11 mouse cellular contexts compared by ENCODE assay signal in genomic region chr5:126995577-126995976, GRCm38 (mm10).
DNase-seq lines count a peak whose midpoint lies in the region; ATAC-seq and TF ChIP-seq lines count a peak whose summit lies in the region.
"Had no signal": no experiment of that assay in that cellular context is flagged by ENCODE, and none has a peak within 500 bp of the region (broad histone marks: within the 10 kb centered on the region; RNA-seq: fewer than 3 reads in every experiment).

No protein-coding gene starts in this region.

- no peak overlapping the region for H3K27ac ChIP-seq in hindbrain, embryonic 11.5 days (ENCODE audit: low read depth, low read length)
- no peak overlapping the region for H3K27ac ChIP-seq in hindbrain, embryonic 12.5 days
- no peak overlapping the region for H3K27ac ChIP-seq in midbrain, embryonic 14.5 days (replicated peaks; ENCODE audit: low read depth, low read length)
- H3K27ac ChIP-seq in midbrain, embryonic 13.5 days, result no peak overlapping the region
- no peak overlapping the region for H3K27ac ChIP-seq in hindbrain, postnatal 0 days
- H3K27ac ChIP-seq in midbrain, embryonic 10.5 days (replicated peaks), result no peak overlapping the region
- H3K27ac ChIP-seq: forebrain, embryonic 13.5 days; liver, embryonic 12.5 days had no signal

- TF ChIP-seq CTCF in brain, embryonic 14.5 days (IDR thresholded peaks at IDR 0.05; ENCODE audit: borderline replicate concordance, extremely low read depth, insufficient read depth, insufficient read length), result peak; percentile 56; the same call in 1 of the 2 replicates
- peak; percentile 50 for TF ChIP-seq CTCF in hindbrain, postnatal 0 days (IDR thresholded peaks at IDR 0.05; ENCODE audit: low read depth)

- ATAC-seq in hindbrain, embryonic 11.5 days (ENCODE audit: low FRiP score), result no peak
- no peak for ATAC-seq in hindbrain, embryonic 12.5 days (ENCODE audit: low FRiP score)
- ATAC-seq in midbrain, embryonic 14.5 days (ENCODE audit: low FRiP score, low TSS enrichment), result no peak
- no peak for ATAC-seq in midbrain, embryonic 13.5 days
- no peak for ATAC-seq in hindbrain, postnatal 0 days
- ATAC-seq: forebrain, embryonic 13.5 days; liver, embryonic 12.5 days had no signal

- no peaks in the 10 kb centered on the region for H3K27me3 ChIP-seq in hindbrain, embryonic 11.5 days (ENCODE audit: control insufficient read depth, insufficient read depth, low read length)
- H3K27me3 ChIP-seq in hindbrain, embryonic 12.5 days, result no peaks in the 10 kb centered on the region
- H3K27me3 ChIP-seq in midbrain, embryonic 14.5 days (ENCODE audit: control insufficient read depth, insufficient read depth, low read length), result no peaks in the 10 kb centered on the region
- H3K27me3 ChIP-seq in midbrain, embryonic 13.5 days, result no peaks in the 10 kb centered on the region
- no peaks in the 10 kb centered on the region for H3K27me3 ChIP-seq in hindbrain, postnatal 0 days (ENCODE audit: insufficient read depth, low read length)
- H3K27me3 ChIP-seq in midbrain, embryonic 10.5 days (ENCODE audit: low read depth, poor library complexity, severe bottlenecking), result no peaks in the 10 kb centered on the region
- H3K27me3 ChIP-seq: forebrain, embryonic 13.5 days; liver, embryonic 12.5 days had no signal

- no peak for TF ChIP-seq POLR2A in brain, embryonic 14.5 days (IDR thresholded peaks at IDR 0.05; ENCODE audit: borderline replicate concordance, extremely low read depth, insufficient read depth, insufficient read length, poor library complexity, severe bottlenecking)

- H3K4me3 ChIP-seq in hindbrain, embryonic 11.5 days (ENCODE audit: low read depth, low read length), result no peak overlapping the region
- H3K4me3 ChIP-seq in hindbrain, embryonic 12.5 days, result no peak overlapping the region
- H3K4me3 ChIP-seq in midbrain, embryonic 14.5 days (replicated peaks; ENCODE audit: low read depth, low read length), result no peak overlapping the region
- H3K4me3 ChIP-seq in midbrain, embryonic 13.5 days (replicated peaks), result no peak overlapping the region
- no peak overlapping the region for H3K4me3 ChIP-seq in hindbrain, postnatal 0 days (ENCODE audit: low read length)
- H3K4me3 ChIP-seq in midbrain, embryonic 10.5 days, result no peak overlapping the region
- H3K4me3 ChIP-seq: forebrain, embryonic 13.5 days; liver, embryonic 12.5 days had no signal

- DNase-seq in hindbrain, embryonic 11.5 days (ENCODE audit: low spot score), result peak; percentile 39
- DNase-seq in midbrain, embryonic 14.5 days, result peak; percentile 49
- DNase-seq in brain, embryonic 14.5 days (ENCODE audit: low read depth), result peak; percentile 20
- DNase-seq in hindbrain, postnatal 0 days (ENCODE audit: low spot score), result peak; percentile 39
- DNase-seq in right cerebral cortex, postnatal 36 days (ENCODE audit: low spot score in 2 of 2), result no peak
- DNase-seq in midbrain, embryonic 10.5 days (ENCODE audit: low spot score), result no peak

- H3K4me2 ChIP-seq in hindbrain, embryonic 11.5 days (replicated peaks; ENCODE audit: low read depth, low read length), result no peak overlapping the region
- no peak overlapping the region for H3K4me2 ChIP-seq in hindbrain, embryonic 12.5 days (replicated peaks)
- no peak overlapping the region for H3K4me2 ChIP-seq in midbrain, embryonic 14.5 days (ENCODE audit: low read length)
- H3K4me2 ChIP-seq in midbrain, embryonic 13.5 days (replicated peaks), result no peak overlapping the region
- H3K4me2 ChIP-seq in hindbrain, postnatal 0 days (ENCODE audit: low read depth, low read length), result no peak overlapping the region
- H3K4me2 ChIP-seq: forebrain, embryonic 13.5 days; liver, embryonic 12.5 days had no signal

- 60% methylated on average over 6 of the region's 6 CpGs for WGBS in hindbrain, embryonic 11.5 days
- WGBS in hindbrain, embryonic 12.5 days, result 70% methylated on average over 6 of the region's 6 CpGs
- WGBS in midbrain, embryonic 14.5 days, result 58% methylated on average over 6 of the region's 6 CpGs
- WGBS in midbrain, embryonic 13.5 days, result 63% methylated on average over 6 of the region's 6 CpGs
- 59% methylated on average over 6 of the region's 6 CpGs for WGBS in hindbrain, postnatal 0 days
- 67% methylated on average over 6 of the region's 6 CpGs for WGBS in midbrain, embryonic 10.5 days

- H3K9ac ChIP-seq in hindbrain, embryonic 11.5 days (ENCODE audit: low read depth, low read length), result no peak overlapping the region
- no peak overlapping the region for H3K9ac ChIP-seq in hindbrain, embryonic 12.5 days
- H3K9ac ChIP-seq in midbrain, embryonic 14.5 days (replicated peaks; ENCODE audit: low read length), result no peak overlapping the region
- H3K9ac ChIP-seq in midbrain, embryonic 13.5 days (replicated peaks), result no peak overlapping the region
- H3K9ac ChIP-seq in hindbrain, postnatal 0 days (replicated peaks; ENCODE audit: low read length), result no peak overlapping the region
- H3K9ac ChIP-seq: forebrain, embryonic 13.5 days; liver, embryonic 12.5 days had no signal

- no peaks in the 10 kb centered on the region for H3K9me3 ChIP-seq in hindbrain, embryonic 11.5 days (ENCODE audit: control insufficient read depth, low read length)
- H3K9me3 ChIP-seq in hindbrain, embryonic 12.5 days (replicated peaks), result no peaks in the 10 kb centered on the region
- H3K9me3 ChIP-seq in midbrain, embryonic 14.5 days (ENCODE audit: control insufficient read depth, low read length), result no peaks in the 10 kb centered on the region
- H3K9me3 ChIP-seq in midbrain, embryonic 13.5 days, result no peaks in the 10 kb centered on the region
- no peaks in the 10 kb centered on the region for H3K9me3 ChIP-seq in hindbrain, postnatal 0 days (ENCODE audit: low read length)
- no peaks in the 10 kb centered on the region for H3K9me3 ChIP-seq in midbrain, embryonic 10.5 days (replicated peaks)
- H3K9me3 ChIP-seq: forebrain, embryonic 13.5 days had no signal

- H3K4me1 ChIP-seq in hindbrain, embryonic 11.5 days (replicated peaks; ENCODE audit: control insufficient read depth, insufficient read depth, low read length), result no peaks in the 10 kb centered on the region
- H3K4me1 ChIP-seq in hindbrain, embryonic 12.5 days, result no peaks in the 10 kb centered on the region
- H3K4me1 ChIP-seq in midbrain, embryonic 14.5 days (ENCODE audit: control insufficient read depth, insufficient read depth, low read length), result no peaks in the 10 kb centered on the region
- H3K4me1 ChIP-seq in midbrain, embryonic 13.5 days (replicated peaks), result no peaks in the 10 kb centered on the region
- no peaks in the 10 kb centered on the region for H3K4me1 ChIP-seq in hindbrain, postnatal 0 days (ENCODE audit: insufficient read depth, low read length)
- no peaks in the 10 kb centered on the region for H3K4me1 ChIP-seq in midbrain, embryonic 10.5 days
- H3K4me1 ChIP-seq: forebrain, embryonic 13.5 days; liver, embryonic 12.5 days had no signal

- H3K36me3 ChIP-seq in hindbrain, embryonic 11.5 days (ENCODE audit: control insufficient read depth, insufficient read depth, low read length), result no peaks in the 10 kb centered on the region
- no peaks in the 10 kb centered on the region for H3K36me3 ChIP-seq in hindbrain, embryonic 12.5 days
- H3K36me3 ChIP-seq in midbrain, embryonic 14.5 days (ENCODE audit: control insufficient read depth, insufficient read depth, low read length), result no peaks in the 10 kb centered on the region
- H3K36me3 ChIP-seq in midbrain, embryonic 13.5 days, result no peaks in the 10 kb centered on the region
- no peaks in the 10 kb centered on the region for H3K36me3 ChIP-seq in hindbrain, postnatal 0 days (ENCODE audit: insufficient read depth, low read length)
- H3K36me3 ChIP-seq in midbrain, embryonic 10.5 days, result no peaks in the 10 kb centered on the region
- H3K36me3 ChIP-seq: G1E; liver, embryonic 12.5 days had no signal

Comparison
In these comparisons a context has a peak if more than half of its experiments do, and no peak if none do; other contexts are left out.
1. DNase-seq: peak in hindbrain, embryonic 11.5 days (single experiment), midbrain, embryonic 14.5 days (single experiment), brain, embryonic 14.5 days (single experiment) and hindbrain, postnatal 0 days (single experiment); none in right cerebral cortex, postnatal 36 days (0 of 2) and midbrain, embryonic 10.5 days (single experiment).